Mouse (Mus musculus) erythroblast, adult 5-6 weeks (primary cell): ENCODE measurements around the gene Fstl1. TPM values are rescaled to one million over a fixed set of nuclear protein-coding genes. Genes with fewer than 3 reads are reported as not detected.

Experiments
- ATAC-seq: replicated peaks from 2 replicates; pipeline ENCODE4 v1.8.0; 2016; ENCODE audit warnings: moderate number of reproducible peaks, mild to moderate bottlenecking, moderate TSS enrichment, inconsistent platforms; ENCODE audit not compliant: poor library complexity, low FRiP score, severe bottlenecking
- total RNA-seq, 2 experiments: library from RNA; stranded (forward) in 1 of 2; stranded (reverse) in 1 of 2; fragments of 150-400 nt in 1 of 2; fragments of 200-764, 138-1000 nt in 1 of 2; gene quantifications; 2 replicates each; pipeline versions ENCODE4 v1.2.3 to v1.2.4; 2015 to 2017; ENCODE audit warnings: low replicate concordance in 2 of 2

Fstl1 gene
- total RNA-seq, 2 experiments from 2014 or later = 0.77 TPM; not detected in 1

DNA sequence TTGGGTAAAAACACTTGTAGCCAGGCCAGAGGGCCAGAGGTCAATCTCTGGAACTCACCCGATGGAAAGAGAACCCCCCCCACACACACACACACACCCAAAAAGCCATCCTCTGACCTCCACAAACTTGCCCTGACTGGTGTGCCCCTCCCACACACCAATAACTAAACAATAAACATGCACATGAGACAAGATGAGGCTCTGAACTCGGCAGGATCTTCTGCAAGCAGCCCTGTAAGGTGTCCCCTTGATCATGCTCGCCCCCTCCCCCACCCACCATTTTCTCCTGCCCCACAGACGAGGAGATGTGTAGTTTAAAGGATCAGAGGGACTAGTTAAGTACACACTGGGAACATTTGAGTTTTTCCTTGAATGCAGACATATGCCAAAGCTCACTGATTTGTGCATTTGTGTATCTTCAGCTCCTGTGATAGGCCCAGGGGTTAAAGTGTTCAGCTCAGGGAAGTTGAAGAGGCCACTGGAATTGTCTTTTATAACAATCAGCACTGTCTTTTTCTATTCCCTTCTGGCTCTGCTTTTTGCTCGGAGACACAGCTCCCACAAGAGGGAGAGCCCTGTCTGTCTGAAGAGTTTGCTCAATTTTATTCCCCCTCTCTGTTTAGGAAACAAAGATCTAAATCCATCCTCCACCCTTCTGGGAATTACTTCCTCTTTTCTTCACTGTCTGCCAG is 37.2 kb downstream of the Fstl1 start:
- ATAC-seq = no peak

DNA sequence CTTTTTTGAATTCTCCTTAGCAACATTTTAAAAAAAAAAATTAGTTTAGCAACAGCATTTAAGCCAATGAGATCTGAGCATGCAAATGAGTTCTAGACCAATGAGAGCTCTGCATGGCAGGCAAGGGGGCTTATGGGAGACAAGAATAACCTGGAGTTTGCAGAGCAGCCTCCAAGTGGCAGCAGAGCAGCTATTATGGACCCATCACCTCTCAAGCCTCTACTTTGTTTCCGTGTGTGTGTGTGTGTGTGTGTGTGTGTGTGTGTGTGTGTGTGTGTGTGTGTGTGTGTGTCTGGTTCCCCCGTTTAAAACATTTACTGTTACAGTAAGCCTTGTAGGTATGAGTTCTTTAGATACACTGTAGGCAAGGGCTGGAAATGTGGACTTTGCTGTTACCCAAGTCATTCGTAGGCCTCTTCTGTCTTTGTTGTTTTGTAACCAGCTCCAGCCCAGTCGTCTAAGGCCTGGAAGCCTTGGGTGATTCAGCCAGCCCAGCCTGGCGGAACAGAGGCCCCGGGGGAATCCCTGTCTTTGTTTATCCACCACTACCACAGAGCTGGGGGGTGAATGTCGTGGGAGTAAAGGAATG is 37.8 kb downstream of the Fstl1 start:
- ATAC-seq = no peak

DNA sequence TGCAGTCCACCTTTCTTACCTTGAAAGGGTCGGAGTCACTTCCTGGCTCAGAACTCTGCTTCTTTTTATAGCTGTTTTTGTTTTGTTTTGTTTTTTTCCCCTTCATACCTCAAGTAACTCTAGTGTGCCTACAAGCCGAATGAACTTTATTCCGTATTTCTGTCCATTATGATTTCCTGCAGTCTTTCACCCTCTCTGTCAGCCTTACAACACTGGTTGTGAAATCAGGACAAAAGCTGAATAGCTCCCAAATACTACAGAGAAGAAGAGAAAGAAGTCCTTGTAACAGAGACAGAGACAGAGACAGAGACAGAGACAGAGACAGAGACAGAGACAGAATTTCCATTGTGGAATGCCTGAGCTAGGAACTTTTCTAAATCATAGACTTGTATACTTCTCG is 41.3 kb downstream of the Fstl1 start:
- ATAC-seq = no peak

DNA sequence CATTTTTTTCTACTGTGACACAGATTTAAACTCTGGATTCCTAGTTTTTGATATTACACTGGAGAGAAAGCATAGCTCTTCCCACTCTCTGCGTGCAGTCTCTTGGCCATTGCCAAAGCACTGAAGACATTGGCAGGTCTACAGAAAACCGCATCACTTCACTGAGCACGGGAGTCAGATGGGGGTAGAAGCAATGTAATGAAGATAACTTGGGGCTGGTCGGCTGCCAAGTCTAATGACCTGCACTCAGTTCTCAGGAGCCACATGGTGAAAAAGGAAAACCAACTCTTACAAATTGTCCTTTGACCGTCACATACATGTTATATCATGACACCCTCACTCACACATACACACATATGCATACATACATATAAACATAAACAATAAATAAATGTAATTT is 47.3 kb downstream of the Fstl1 start:
- no peak for ATAC-seq

GRCm38 (mm10) chr16:37824778-37825505 is 48.3 kb downstream of the Fstl1 start:
- no peak for ATAC-seq

DNA sequence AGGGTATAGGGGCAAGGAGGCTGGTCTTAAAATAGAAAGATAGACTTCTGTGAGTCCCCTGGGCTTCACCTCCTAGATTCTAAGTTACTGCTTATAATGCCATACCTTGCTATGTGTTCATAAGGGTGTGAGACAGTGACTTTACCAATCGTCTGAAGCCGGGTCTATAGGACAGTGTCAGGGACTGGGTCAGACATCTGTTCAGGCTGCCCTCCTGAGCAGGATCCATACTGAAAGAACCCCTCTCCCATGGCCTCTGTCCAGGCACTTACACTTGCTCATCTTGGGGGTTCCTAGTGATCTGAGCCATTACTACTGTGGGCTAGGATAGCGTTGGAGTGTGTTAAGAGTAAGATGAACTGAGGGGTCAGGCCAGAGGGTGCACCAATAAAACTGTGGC is 49.6 kb downstream of the Fstl1 start:
- no peak for ATAC-seq

DNA sequence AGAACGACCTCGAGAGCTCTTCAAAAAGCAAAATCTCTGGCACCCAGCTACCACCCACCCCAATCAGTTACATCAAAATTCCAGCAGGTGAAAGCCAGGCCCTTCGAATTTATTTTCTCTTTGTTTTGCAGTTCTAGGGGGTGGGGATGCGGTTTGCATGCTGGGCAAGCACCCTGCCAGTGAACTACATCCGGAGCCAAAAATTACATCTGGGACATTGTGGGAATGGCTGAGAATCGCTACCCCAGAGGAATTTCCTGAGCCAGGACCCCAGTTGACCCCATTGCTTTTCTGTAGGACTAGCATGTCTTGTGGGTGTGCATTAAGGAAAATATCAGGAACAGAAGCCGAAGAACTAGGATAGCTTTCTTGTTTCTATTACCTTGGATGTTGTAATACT is 54.4 kb downstream of the Fstl1 start:
- ATAC-seq = no peak

DNA sequence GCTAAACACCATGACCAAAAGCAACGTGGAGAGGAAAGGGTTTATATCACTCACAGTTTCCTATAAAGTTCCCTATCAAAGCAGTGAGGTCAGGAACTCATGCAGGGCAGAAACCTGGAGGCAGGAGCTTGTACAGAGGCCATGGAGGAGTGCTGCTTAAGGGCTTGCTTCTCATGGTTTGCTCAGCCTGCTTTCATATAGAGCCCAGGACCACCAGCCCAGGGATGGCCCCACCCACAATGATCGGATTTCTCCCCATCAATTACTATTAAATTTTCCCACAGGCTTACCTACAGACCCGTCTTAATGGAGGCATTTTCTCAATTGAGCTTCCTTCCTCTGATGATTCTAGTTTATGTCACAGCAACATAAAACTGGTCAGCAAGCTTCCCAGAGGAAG is 60.9 kb downstream of the Fstl1 start:
- ATAC-seq = no peak

GRCm38 (mm10) chr16:37842439-37842838 is 65.8 kb downstream of the Fstl1 start:
- no peak for ATAC-seq

- no peak for ATAC-seq
These were observed 67.1 kb downstream of the Fstl1 start for GRCm38 (mm10) chr16:37843740-37844139.

- no peak for ATAC-seq
These were observed 68.7 kb downstream of the Fstl1 start for GRCm38 (mm10) chr16:37845202-37845925.

GRCm38 (mm10) chr16:37847081-37847480 is 70.4 kb downstream of the Fstl1 start:
- ATAC-seq = no peak

GRCm38 (mm10) chr16:37851366-37851765 is 74.7 kb downstream of the Fstl1 start:
- ATAC-seq = no peak

- ATAC-seq = no peak
These were observed 76.6 kb downstream of the Fstl1 start for GRCm38 (mm10) chr16:37853279-37853678.

DNA sequence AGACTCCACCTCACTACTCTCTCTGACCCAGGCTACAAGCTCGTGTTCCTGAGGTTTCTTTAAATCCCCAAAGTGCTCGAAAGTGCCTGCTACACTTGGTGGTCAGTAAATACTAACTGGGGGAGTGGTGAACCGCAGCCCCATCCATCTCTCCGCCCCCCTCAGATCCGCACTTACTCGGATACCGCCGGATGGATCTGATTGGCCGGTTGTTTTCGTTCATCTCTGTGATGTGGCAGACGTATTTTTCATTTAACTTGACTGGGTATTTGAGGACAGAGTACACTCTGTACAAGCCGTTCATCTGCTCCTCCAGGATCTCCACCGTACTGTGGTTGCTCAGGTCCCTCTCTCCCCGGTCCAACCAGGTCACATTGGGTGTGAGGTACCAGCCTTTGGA is 77.4 kb downstream of the Fstl1 start:
- no peak for ATAC-seq

DNA sequence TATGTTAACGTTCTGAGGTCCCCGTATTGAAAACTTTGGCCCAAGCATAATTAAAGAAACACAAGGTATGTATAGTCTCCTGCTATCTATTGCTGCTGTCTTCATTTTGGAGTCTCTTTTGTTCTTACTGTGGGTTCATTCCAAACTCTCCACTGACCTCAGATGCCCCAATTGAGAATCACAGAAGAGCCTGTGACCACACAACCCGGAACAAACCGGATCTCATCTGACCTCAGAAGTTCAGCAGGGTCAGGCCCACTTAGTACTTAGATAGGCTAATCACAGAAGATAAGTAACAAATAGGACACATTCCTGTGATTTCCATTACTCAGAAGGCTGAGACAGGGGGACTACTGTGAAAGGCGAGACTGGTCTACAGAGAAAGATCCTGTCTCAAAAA is 77.9 kb downstream of the Fstl1 start:
- no peak for ATAC-seq

DNA sequence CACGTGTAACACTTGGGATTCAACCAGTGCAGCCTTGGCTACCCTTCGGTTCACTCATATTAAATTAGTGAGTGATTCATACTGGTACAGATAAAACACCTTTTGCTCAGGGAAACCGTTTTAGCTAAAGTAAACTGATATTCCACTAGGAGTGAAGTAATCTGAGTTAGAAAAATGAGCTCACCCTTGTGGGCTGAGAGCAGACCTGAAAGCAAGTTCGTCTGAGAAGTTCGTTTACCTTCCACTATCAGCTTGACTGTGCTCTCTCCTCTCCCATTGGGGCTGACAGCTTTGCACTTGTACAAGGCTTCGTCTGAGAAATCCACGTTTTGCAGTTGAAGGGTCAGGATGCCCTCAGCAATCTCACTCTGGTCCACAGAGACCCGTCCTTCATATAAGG is 78.9 kb downstream of the Fstl1 start:
- ATAC-seq = no peak

DNA sequence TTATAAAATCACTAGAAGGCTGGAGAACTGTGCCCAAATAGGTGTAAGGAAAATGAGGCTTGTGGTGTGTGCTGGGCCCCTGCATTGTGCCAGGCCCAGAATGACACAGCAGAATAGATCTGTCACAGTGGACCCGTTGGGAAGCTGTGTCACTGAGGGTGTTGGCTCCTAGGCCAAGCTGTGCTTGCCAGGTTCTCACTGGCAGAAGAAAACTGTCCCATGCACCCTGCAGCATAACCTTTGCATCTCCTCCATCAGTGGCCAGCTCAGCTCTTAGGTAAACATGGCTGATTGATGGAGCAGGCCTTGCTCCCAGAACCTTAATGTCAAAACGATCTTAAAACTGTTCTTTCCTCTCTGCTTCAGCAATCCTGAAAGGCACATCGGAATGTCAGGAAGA is 79.7 kb downstream of the Fstl1 start:
- no peak for ATAC-seq

DNA sequence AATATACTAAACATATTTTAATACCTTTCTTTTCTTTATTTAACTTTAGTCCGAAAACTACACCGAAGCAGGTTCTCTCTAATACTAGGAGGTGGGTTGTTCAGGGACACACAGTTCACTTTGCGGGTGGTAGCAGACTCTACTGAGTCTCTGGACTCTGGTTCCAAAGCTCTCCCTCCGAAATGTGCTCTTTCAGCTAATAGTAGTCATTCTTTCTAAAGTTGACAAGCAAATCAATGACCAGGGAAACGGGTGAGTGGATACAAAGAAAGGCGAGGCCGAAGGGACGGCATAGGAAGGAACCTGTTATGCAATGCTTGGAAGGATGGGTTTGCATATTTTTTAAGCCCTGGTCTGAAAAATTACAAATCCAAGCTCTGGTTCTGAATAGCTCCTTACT is 80.8 kb downstream of the Fstl1 start:
- no peak for ATAC-seq

DNA sequence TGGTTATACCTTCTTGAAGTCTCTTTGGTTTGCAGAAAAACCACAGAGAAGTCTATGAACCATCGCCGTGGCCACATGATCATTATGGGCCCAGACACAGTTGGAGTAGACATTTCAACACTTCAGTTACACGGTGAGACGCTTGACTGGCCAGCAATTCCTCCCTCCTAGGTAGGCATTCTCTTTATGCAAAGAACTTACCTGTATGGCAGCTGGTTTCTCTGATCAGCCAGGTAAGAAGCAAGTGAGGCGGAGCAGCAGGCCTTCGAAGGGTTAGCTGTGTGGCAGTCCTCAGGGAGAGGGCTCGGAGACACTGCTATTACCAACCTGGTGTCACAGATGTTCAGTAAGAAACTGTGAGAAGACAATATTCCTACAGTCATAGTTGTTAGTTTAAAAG is 83.5 kb downstream of the Fstl1 start:
- no peak for ATAC-seq

- no peak for ATAC-seq
These were observed 84.4 kb downstream of the Fstl1 start, which contains the start of gene Gm36028 for GRCm38 (mm10) chr16:37861029-37861428. Gene Gm36028 (minus strand): TSS chr16:37861146.
